Mouse (Mus musculus): ENCODE results near the gene Spag5.

GRCm38 (mm10) chr11:78328512-78329056, 27.3 kb downstream of the Spag5 start:
- TF ChIP-seq POLR2A (IDR thresholded peaks at IDR 0.05; ENCODE audit: borderline replicate concordance, control insufficient read depth, low read depth, low read length): no peak
- TF ChIP-seq CTCF (IDR thresholded peaks at IDR 0.05; ENCODE audit: control insufficient read depth, insufficient read depth, low read length): no peak
